Mouse (Mus musculus): ENCODE results near the gene Sorbs2.

- TF ChIP-seq CTCF (IDR thresholded peaks at IDR 0.05; ENCODE audit: control insufficient read depth, insufficient read depth, insufficient read length) (no peak), MAX (IDR thresholded peaks at IDR 0.05) (no peak), CEBPB (IDR thresholded peaks at IDR 0.05; ENCODE audit: low read depth) (no peak), USF1 (IDR thresholded peaks at IDR 0.05; ENCODE audit: low read depth) (no peak)
Measured at GRCm38 (mm10) chr8:45626406-45626805, 118.8 kb downstream of the Sorbs2 start.
